Mouse (Mus musculus) right cerebral cortex, adult 2 months (tissue): ENCODE results near the gene Lrrc28.
A peak's percentile ranks its signal among the peaks of the same experiment; 100 is the strongest.

ENCODE experiments used
- DNase-seq, 2 experiments: peaks; one replicate each; pipeline ENCODE4 v3.0.0; 2021 to 2022; ENCODE audit warnings: low spot score in 2 of 2

Gene Lrrc28

GRCm38 (mm10) chr7:67487889-67488411 is 157.1 kb downstream of the Lrrc28 start:
- peak; percentile 28 to 30 for DNase-seq

DNA sequence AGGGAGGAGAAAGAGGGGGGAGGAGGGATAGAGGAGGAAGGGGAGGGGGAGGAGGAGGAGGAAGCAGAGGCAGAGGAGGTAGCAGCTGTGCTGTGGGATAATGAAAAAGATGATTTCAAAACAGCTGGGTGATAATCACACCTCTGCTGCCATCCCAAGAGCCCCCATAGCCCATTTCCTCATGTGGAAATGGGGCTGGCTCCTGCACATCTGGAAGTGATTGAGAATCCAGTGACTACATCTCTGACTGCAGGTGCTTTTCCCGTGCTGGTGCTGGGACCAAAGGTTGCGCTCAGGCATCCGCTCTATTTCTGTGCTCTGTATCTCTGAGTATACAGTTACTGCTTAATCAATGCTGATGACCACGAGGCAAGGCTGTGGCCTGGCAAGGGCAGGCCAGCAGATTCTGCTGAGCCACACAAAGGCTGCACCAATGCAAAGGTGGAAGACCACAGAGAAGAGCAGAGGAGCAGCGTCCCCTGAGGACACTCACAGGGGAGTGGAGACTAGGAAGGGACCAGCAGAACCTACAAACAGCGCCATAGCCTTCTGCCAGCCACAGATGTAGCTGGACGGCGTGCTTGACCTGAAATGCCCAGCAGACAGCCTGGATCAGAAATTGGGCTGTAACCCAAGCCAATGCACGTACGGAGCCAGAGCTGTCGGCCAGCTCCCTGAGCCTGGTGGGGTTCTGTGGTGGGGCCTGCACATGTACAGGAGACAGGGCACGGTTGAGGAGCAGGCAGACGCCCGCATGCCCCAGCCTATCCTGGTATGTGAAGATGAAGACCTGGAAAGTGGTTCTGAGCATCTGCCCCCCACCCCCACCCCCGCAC is 157.9 kb downstream of the Lrrc28 start:
- DNase-seq, result no peak

- DNase-seq, result no peak
Measured at GRCm38 (mm10) chr7:67486417-67486816, 158.7 kb downstream of the Lrrc28 start.

DNA sequence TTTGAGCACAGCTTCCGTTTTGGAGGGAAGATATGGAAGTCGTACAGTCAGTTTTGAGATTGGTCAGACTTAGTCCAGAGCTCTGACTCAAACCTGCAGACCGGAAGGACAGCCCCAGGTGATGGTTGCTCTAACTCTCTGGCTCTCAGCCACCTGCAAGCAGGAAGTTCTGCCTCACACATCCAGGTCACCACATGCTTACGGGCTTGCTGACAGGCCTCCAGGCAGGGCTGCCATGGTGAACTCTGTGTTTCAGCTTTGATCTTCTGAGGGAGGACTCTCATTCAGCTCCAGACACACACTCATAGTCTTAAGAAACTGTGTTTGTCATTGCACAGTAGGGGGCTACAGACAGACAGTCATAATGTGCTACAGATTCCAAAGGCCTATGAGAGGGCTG is 161.4 kb downstream of the Lrrc28 start:
- DNase-seq, result no peak

GRCm38 (mm10) chr7:67479576-67480413 is 165.3 kb downstream of the Lrrc28 start:
- no peak for DNase-seq

DNA sequence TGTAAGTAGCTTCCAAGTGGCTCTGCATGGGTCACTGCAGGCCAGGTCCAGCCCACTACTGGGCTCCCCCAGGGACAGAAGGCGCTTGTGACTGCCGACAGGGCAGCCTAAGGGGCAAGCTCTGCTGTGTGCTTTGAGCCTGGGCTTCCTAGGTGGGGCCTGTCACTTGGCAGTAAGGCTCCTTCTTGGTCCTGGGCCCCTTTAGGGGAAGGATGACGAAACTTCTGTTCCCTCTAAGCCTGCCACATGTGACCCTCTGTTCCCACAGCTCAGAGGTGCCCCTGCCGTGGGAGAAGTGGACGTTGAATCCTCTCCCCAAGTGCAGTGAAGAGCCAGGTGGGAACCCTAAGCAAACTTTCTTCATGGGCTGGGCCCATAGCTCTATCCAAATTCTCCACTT is 165.9 kb downstream of the Lrrc28 start:
- DNase-seq, result no peak

DNA sequence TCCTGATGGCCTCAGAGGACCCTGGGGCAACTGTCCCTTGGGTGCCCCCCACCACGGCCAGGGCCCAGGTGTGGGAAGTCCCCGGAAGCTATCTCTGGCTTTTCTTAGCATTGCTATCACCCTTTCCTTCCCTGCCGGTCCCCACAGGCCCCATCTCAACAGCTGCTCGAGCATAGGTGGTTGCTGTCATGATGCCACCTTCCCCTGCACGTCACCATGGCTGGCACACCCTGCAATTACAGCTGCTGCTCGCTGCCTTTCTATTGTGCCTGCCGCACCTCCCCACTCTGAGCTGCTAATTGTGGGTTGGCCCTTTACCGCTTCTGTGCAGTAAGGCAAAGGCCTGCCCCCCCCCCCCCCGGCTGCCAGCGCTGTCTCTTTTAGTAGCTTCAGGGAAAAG is 167.1 kb downstream of the Lrrc28 start:
- peak in 1 of 2 experiments; percentile 30 for DNase-seq

DNA sequence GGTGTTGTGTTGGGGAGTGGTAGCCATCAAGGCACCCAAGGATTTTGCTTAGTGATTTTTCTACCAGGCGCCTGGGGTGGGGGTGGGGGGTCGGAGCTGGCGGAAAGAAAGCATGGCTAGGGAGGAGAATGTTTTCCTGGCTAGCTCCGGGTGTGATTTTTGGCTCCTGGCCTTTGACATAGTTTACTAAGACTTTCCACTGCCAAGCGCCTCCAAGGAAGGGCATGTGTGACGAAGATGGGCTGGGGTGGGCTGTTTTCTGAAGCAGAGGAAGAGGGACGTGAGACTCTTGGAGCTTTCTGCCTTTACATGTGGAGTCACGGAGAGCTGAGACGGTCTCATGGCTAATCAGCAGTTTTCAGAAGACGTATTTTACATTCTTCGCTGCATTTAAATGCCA is 173.8 kb downstream of the Lrrc28 start:
- DNase-seq, result no peak

DNA sequence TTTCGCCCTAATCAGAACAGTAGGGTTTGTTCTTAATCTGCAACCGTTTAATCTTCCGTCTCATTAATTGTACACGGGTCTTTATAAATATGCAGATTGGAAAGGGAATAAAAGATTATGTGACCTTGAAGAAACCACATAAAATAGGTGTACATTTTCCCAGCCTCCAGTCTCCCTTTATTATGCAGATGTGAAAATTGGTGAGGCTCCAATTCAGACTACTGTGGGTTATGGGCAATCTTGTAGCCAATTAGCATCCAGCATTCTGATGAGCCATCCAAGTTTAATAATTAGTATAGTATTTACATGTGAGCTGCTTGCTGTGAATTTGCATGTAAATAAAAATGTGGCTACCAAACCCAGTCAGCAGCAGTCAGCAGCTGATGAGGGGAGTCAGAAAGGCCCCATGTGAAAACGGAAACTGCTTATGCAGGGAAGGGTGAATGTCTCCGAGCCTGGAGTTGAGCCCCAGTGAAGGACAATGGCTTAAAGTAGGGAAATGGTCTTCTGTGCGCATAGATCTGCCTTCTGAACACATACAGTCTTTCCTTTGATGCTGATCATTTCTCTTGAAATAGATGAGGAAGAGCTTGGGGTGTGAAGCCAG is 176.2 kb downstream of the Lrrc28 start:
- no peak for DNase-seq

DNA sequence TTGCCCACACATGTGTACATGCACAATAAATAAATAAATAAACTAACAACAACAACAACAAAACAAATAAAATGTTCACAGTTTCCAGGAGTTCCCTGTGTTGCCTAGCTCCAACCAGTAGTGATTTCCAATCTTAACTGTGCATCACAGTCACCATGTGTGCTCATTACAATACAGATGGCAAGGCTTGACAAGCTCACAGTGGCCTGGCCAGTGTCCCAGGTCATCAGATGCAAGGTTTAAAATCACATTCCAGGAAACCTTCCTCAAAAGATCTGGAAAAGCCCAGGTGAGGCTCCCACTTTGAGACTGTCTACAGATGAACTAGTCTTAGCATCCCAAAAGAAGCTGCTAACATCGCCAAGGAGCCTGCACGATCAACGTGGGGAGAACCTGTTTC is 176.9 kb downstream of the Lrrc28 start:
- DNase-seq, result no peak

GRCm38 (mm10) chr7:67466322-67466721 is 178.7 kb downstream of the Lrrc28 start:
- DNase-seq, result no peak

DNA sequence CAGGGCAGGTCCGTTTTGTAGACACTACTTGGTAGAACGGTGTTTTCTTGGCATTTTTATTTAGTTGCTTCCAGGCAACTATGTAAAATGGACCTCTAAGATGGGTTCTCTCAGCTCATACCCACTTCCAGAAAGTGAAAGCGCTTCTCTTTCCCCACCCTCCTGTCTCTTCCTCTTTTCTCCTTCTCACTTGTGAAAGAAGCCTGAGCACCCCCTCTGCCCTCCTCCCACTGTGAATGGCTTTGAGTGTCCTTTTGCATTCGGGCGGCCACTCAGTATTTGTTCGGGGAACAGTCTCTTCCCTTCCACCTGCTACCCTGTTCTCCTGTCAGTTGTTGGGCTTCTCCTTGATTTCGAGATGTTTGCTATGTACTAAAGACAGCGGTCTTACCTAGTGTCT is 180.4 kb downstream of the Lrrc28 start:
- no peak for DNase-seq

DNA sequence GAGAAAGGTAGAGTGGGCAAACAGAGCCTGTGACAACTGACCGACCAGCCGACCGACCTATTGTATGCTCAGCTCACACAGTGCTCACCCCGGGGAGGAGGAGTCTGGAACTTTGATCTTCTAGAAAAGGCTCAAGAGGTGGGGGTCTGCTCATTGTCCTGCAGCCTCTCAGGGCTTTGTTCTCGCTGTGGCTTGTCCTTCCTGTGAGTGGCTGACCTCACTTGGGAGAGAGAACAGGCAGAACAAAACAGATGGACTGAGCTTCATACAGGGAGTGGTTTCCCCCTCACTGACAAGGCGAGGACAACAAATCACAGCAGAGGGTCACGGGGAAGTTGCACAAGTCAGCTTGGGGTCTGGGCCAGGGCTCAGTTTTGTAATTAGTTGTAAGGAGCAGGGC is 181.5 kb downstream of the Lrrc28 start:
- no peak for DNase-seq
